Mouse (Mus musculus) heart, embryonic 13.5 days (tissue): ENCODE measurements around the gene Ndufa7. TPM values are rescaled to one million over a fixed set of nuclear protein-coding genes. Genes with fewer than 3 reads are reported as not detected.
"Not testable (repeated sequence)": the region's sequence is repeated elsewhere in the genome, so short reads cannot be mapped to it uniquely, and the experiment has no call there.

Source experiments
- ATAC-seq: fragments of 200-750 bp; cut with Nextera tagmentation; 2 replicates; pipeline ENCODE4 v1.8.0; 2017; ENCODE audit warnings: moderate TSS enrichment; ENCODE audit not compliant: insufficient number of reproducible peaks, low FRiP score, low TSS enrichment; ENCODE audit errors: extremely low read depth
- H3K27ac ChIP-seq: fragments of 300-500 bp; sonication (generic); replicated peaks from 2 replicates; pipeline ENCODE4 v1.5.1; 2015; ENCODE audit warnings: moderate library complexity, mild to moderate bottlenecking, inconsistent platforms
- H3K27me3 ChIP-seq: fragments of 300-500 bp; sonication (generic); replicated peaks from 2 replicates; pipeline ENCODE4 v1.6.1; 2015; ENCODE audit warnings: mild to moderate bottlenecking, inconsistent platforms
- H3K36me3 ChIP-seq: fragments of 300-500 bp; sonication (generic); 2 replicates; pipeline ENCODE4 v1.6.1; 2015; ENCODE audit warnings: mild to moderate bottlenecking, inconsistent platforms
- H3K4me1 ChIP-seq: fragments of 300-500 bp; sonication (generic); 2 replicates; pipeline ENCODE4 v1.6.1; 2015; ENCODE audit warnings: inconsistent platforms
- H3K4me2 ChIP-seq: fragments of 300-500 bp; sonication (generic); 2 replicates; pipeline ENCODE4 v1.6.1; 2015; ENCODE audit warnings: inconsistent platforms, mild to moderate bottlenecking, moderate library complexity
- H3K4me3 ChIP-seq: fragments of 300-500 bp; sonication (generic); 2 replicates; pipeline ENCODE4 v1.5.1; 2015; ENCODE audit warnings: moderate library complexity, mild to moderate bottlenecking, inconsistent platforms
- H3K9ac ChIP-seq: fragments of 300-500 bp; sonication (generic); 2 replicates; pipeline ENCODE4 v1.6.1; 2015; ENCODE audit warnings: inconsistent platforms, mild to moderate bottlenecking, moderate library complexity
- H3K9me3 ChIP-seq: fragments of 300-500 bp; sonication (generic); 2 replicates; pipeline ENCODE4 v1.6.1; 2016; ENCODE audit warnings: inconsistent platforms
- WGBS: fragments of 180-500 bp; shearing (Covaris S2); methylation state at CpG from one replicate; pipeline ENCODE4 v1.1.7; 2015; ENCODE audit warnings: mixed read lengths; 5-methylcytosine and 5-hydroxymethylcytosine counted together
- polyA plus RNA-seq: library from polyadenylated mRNA; unstranded; fragments of >200 nt; fragmentation: Nextera tagmentation; extraction: Ambion mirVana; gene quantifications from 2 replicates; pipeline ENCODE4 v1.2.1, GENCODE M21; 2015

Gene Ndufa7
- polyA plus RNA-seq, 1 experiment from 2014 or later, result 527 TPM

- no peaks in the 10 kb centered on the region for H3K27me3 ChIP-seq
- H3K4me3 ChIP-seq, result no peak overlapping the region
- 28% methylated on average over 2 of the region's 2 CpGs for WGBS
- no peak overlapping the region for H3K4me2 ChIP-seq
- no peaks in the 10 kb centered on the region for H3K9me3 ChIP-seq
- H3K9ac ChIP-seq, result peak overlapping the region; percentile 24; the same call in 1 of the 2 replicates
- peaks cover 65% of the 10 kb centered on the region for H3K36me3 ChIP-seq
- no peak for ATAC-seq
- H3K4me1 ChIP-seq, result peaks cover 35% of the 10 kb centered on the region
- peak overlapping the region; percentile 50 for H3K27ac ChIP-seq
These were observed 4.5 kb downstream of the Ndufa7 start for GRCm38 (mm10) chr17:33828892-33829291.

- 90% methylated on average over 10 of the region's 10 CpGs for WGBS
- no peak for ATAC-seq
- H3K4me2 ChIP-seq, result no peak overlapping the region
- H3K9ac ChIP-seq, result peak overlapping the region; percentile 24; the same call in 1 of the 2 replicates
- H3K9me3 ChIP-seq, result no peaks in the 10 kb centered on the region
- H3K27ac ChIP-seq, result peak overlapping the region; percentile 50; the same call in 1 of the 2 replicates
- no peak overlapping the region for H3K4me3 ChIP-seq
- peaks cover 35% of the 10 kb centered on the region for H3K4me1 ChIP-seq
- H3K36me3 ChIP-seq, result peaks cover 72% of the 10 kb centered on the region
- H3K27me3 ChIP-seq, result no peaks in the 10 kb centered on the region
These were observed 5.2 kb downstream of the Ndufa7 start for GRCm38 (mm10) chr17:33829561-33829960.

GRCm38 (mm10) chr17:33842966-33843795 is 18.8 kb downstream of the Ndufa7 start, which contains the start of gene Cd320:
Gene Cd320, plus strand, starts transcription at chr17:33843091.
- Histone ChIP-seq H3K4me1 (peaks cover 16% of the 10 kb centered on the region), H3K27ac (peak within 1 kb of the TSS; percentile 68), H3K9ac (peak within 1 kb of the TSS; percentile 87), H3K36me3 (peaks cover 32% of the 10 kb centered on the region), H3K27me3 (no peaks in the 10 kb centered on the region), H3K4me2 (peak within 1 kb of the TSS; percentile 81), H3K9me3 (no peaks in the 10 kb centered on the region), H3K4me3 (peak within 1 kb of the TSS; percentile 86)
- ATAC-seq, result peak; percentile 75
- WGBS, result under 1% methylated on average over 45 of the region's 45 CpGs

GRCm38 (mm10) chr17:33844196-33844595 is 19.8 kb downstream of the Ndufa7 start:
- H3K9ac ChIP-seq, result peak overlapping the region; percentile 87
- H3K4me2 ChIP-seq, result peak overlapping the region; percentile 81
- H3K27me3 ChIP-seq, result no peaks in the 10 kb centered on the region
- no peak overlapping the region for H3K27ac ChIP-seq
- peak overlapping the region; percentile 86 for H3K4me3 ChIP-seq
- ATAC-seq, result no peak
- no peaks in the 10 kb centered on the region for H3K9me3 ChIP-seq
- peaks cover 30% of the 10 kb centered on the region for H3K36me3 ChIP-seq
- H3K4me1 ChIP-seq, result peaks cover 16% of the 10 kb centered on the region
- 69% methylated on average over 1 of the region's 1 CpGs for WGBS

- Histone ChIP-seq H3K4me1 (peaks cover 13% of the 10 kb centered on the region), H3K4me2 (no peak overlapping the region)
- no peak for ATAC-seq
These were observed 23.8 kb downstream of the Ndufa7 start for GRCm38 (mm10) chr17:33848139-33848538.

GRCm38 (mm10) chr17:33851331-33851730 is 27.0 kb downstream of the Ndufa7 start:
- Histone ChIP-seq H3K4me1 (no peaks in the 10 kb centered on the region), H3K9ac (no peak overlapping the region), H3K4me3 (no peak overlapping the region), H3K4me2 (no peak overlapping the region), H3K36me3 (peaks cover 21% of the 10 kb centered on the region), H3K9me3 (no peaks in the 10 kb centered on the region), H3K27ac (no peak overlapping the region), H3K27me3 (no peaks in the 10 kb centered on the region)
- WGBS, result 42% methylated on average over 1 of the region's 1 CpGs
- ATAC-seq, result no peak

More at GRCm38 (mm10) chr17:33848139-33848538, 23.8 kb downstream of the Ndufa7 start:
- Histone ChIP-seq H3K9me3 (no peaks in the 10 kb centered on the region), H3K9ac (no peak overlapping the region), H3K27me3 (no peaks in the 10 kb centered on the region), H3K4me3 (no peak overlapping the region), H3K27ac (no peak overlapping the region), H3K36me3 (peaks cover 21% of the 10 kb centered on the region)
- WGBS, result 57% methylated on average over 8 of the region's 8 CpGs

- Histone ChIP-seq H3K4me1 (no peaks in the 10 kb centered on the region), H3K27me3 (no peaks in the 10 kb centered on the region), H3K9ac (no peak overlapping the region), H3K27ac (no peak overlapping the region), H3K4me3 (no peak overlapping the region), H3K9me3 (no peaks in the 10 kb centered on the region), H3K4me2 (no peak overlapping the region), H3K36me3 (no peaks in the 10 kb centered on the region)
- no peak for ATAC-seq
- WGBS, result 78% methylated on average over 4 of the region's 4 CpGs
These were observed 33.4 kb downstream of the Ndufa7 start for GRCm38 (mm10) chr17:33857816-33858215.

GRCm38 (mm10) chr17:33865330-33866030 is 41.1 kb downstream of the Ndufa7 start:
- Histone ChIP-seq H3K4me2 (peak overlapping the region; percentile 33), H3K4me1 (peaks cover 4% of the 10 kb centered on the region), H3K36me3 (no peaks in the 10 kb centered on the region), H3K9me3 (no peaks in the 10 kb centered on the region), H3K27me3 (no peaks in the 10 kb centered on the region), H3K9ac (no peak overlapping the region), H3K4me3 (no peak overlapping the region), H3K27ac (no peak overlapping the region)
- no peak for ATAC-seq
- 18% methylated on average over 9 of the region's 9 CpGs for WGBS

- 85% methylated on average over 3 of the region's 12 CpGs for WGBS
- not testable (repeated sequence) for H3K4me1 ChIP-seq, ATAC-seq, H3K4me3 ChIP-seq, H3K9me3 ChIP-seq, H3K4me2 ChIP-seq, H3K27me3 ChIP-seq, H3K27ac ChIP-seq, H3K9ac ChIP-seq
- H3K36me3 ChIP-seq, result peaks cover 34% of the 10 kb centered on the region
These were observed 49.2 kb downstream of the Ndufa7 start, which contains the start of gene Gm7029 for GRCm38 (mm10) chr17:33873537-33873936. Gene Gm7029, plus strand, starts transcription at chr17:33873837.

- Histone ChIP-seq H3K4me1 (no peaks in the 10 kb centered on the region), H3K4me2 (no peak overlapping the region)
These were observed 50.0 kb downstream of the Ndufa7 start for GRCm38 (mm10) chr17:33874411-33874810.

GRCm38 (mm10) chr17:33875797-33876196 is 51.4 kb downstream of the Ndufa7 start:
- H3K9ac ChIP-seq, H3K4me3 ChIP-seq, ATAC-seq, H3K27me3 ChIP-seq, H3K9me3 ChIP-seq, H3K27ac ChIP-seq, H3K4me1 ChIP-seq, H3K4me2 ChIP-seq: not testable (repeated sequence)
- 73% methylated on average over 5 of the region's 5 CpGs for WGBS
- peaks cover 54% of the 10 kb centered on the region for H3K36me3 ChIP-seq

More at GRCm38 (mm10) chr17:33874411-33874810, 50.0 kb downstream of the Ndufa7 start:
- Histone ChIP-seq H3K9me3 (no peaks in the 10 kb centered on the region), H3K27me3 (no peaks in the 10 kb centered on the region), H3K27ac (no peak overlapping the region), H3K36me3 (peaks cover 43% of the 10 kb centered on the region), H3K4me3 (no peak overlapping the region), H3K9ac (no peak overlapping the region)
- ATAC-seq, result no peak
- 73% methylated on average over 10 of the region's 11 CpGs for WGBS
